Mouse (Mus musculus) liver, adult 2 months (tissue): ENCODE results near the gene Scn4a. TPM values are rescaled to one million over a fixed set of nuclear protein-coding genes. Genes with fewer than 3 reads are reported as not detected.

Experiments
- DNase-seq: peaks from one replicate; pipeline ENCODE4 v3.0.0-alpha.2; 2011; ENCODE audit warnings: low read depth, low spot score; ENCODE audit errors: extremely low read depth
- H3K27ac ChIP-seq: fragments of 200-500 bp; replicated peaks from 2 replicates; pipeline ENCODE4 v1.5.1; 2012; ENCODE audit warnings: low read depth, mild to moderate bottlenecking, control low read depth, inconsistent platforms, low read length; ENCODE audit not compliant: insufficient read depth
- H3K27me3 ChIP-seq: fragments of 200-500 bp; 2 replicates; pipeline ENCODE4 v1.6.1; 2012; ENCODE audit warnings: mild to moderate bottlenecking, moderate library complexity, low read length, inconsistent platforms; ENCODE audit not compliant: control insufficient read depth, insufficient read depth
- H3K36me3 ChIP-seq: fragments of 200-500 bp; 2 replicates; pipeline ENCODE4 v1.6.1; 2012; ENCODE audit warnings: low read length, inconsistent platforms; ENCODE audit not compliant: control insufficient read depth, insufficient read depth
- H3K4me1 ChIP-seq: fragments of 200-500 bp; 2 replicates; pipeline ENCODE4 v1.6.1; 2011; ENCODE audit warnings: low read length; ENCODE audit not compliant: control insufficient read depth, insufficient read depth
- H3K4me3 ChIP-seq: fragments of 200-500 bp; 2 replicates; pipeline ENCODE4 v1.5.1; 2011; ENCODE audit warnings: low read depth, mild to moderate bottlenecking, control low read depth, low read length, moderate library complexity; ENCODE audit not compliant: insufficient read depth
- H3K79me2 ChIP-seq: fragments of 200-500 bp; 2 replicates; pipeline ENCODE4 v1.6.1; 2012; ENCODE audit warnings: inconsistent platforms, mild to moderate bottlenecking, low read length, moderate library complexity; ENCODE audit not compliant: control insufficient read depth, insufficient read depth
- H3K9ac ChIP-seq: fragments of 200-500 bp; 2 replicates; pipeline ENCODE4 v1.6.1; 2012; ENCODE audit warnings: low read depth, mild to moderate bottlenecking, control low read depth, inconsistent platforms, low read length
- CTCF ChIP-seq: fragments of 200-500 bp; IDR thresholded peaks from 2 replicates; pipeline ENCODE4 v1.5.1; 2011; ENCODE audit warnings: low read depth, low read length, control low read depth
- POLR2A ChIP-seq: fragments of 200-500 bp; IDR thresholded peaks from 2 replicates; pipeline ENCODE4 v1.6.1; 2011; ENCODE audit warnings: low read length, control low read depth; ENCODE audit not compliant: insufficient read depth; ENCODE audit errors: extremely low read depth
- WGBS: fragments of 180-500 bp; shearing (Covaris S2); methylation state at CpG from one replicate; pipeline ENCODE4 v1.1.7; 2018; 5-methylcytosine and 5-hydroxymethylcytosine counted together
- polyA plus RNA-seq: library from polyadenylated mRNA; depleted of rRNA; stranded (reverse); fragments of >200 nt; gene quantifications from 2 replicates; pipeline ENCODE4 v1.2.3, GENCODE M21; 2012
- total RNA-seq: library from RNA; depleted of rRNA; stranded (reverse); fragments of >200 nt; gene quantifications from 2 replicates; pipeline ENCODE4 v1.2.3, GENCODE M21; 2014

Gene Scn4a
- total and polyA plus RNA-seq, 2 experiments, result 0.02 to 0.09 TPM

DNA sequence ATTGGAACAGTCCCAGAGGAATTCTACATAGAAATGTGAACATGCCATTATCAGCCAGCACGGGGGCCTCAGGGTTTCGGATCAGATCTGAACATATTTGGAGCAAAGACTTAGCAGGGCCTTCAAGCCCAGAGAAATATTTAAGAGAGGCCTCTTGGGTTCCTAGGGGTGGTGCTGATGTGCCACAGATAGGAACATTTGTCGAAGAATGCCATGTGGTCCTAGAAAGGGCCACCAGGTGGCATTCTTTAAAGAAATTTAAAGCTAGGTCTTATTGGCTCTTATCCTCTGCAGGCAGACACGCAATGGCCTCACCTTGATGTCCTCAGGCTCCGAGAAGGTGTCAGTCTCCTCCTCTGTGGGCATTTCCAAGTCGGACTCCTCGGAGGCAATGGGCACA, 23.4 kb downstream of the Scn4a start:
- peak; percentile 14 for DNase-seq
- no peak for TF ChIP-seq CTCF
- no peak for TF ChIP-seq POLR2A
- 60% methylated on average over 7 of the region's 7 CpGs for WGBS
- Histone ChIP-seq H3K4me1 (no peaks in the 10 kb centered on the region), H3K79me2 (no peaks in the 10 kb centered on the region), H3K36me3 (no peaks in the 10 kb centered on the region), H3K27me3 (no peaks in the 10 kb centered on the region), H3K27ac (no peak overlapping the region), H3K9ac (no peak overlapping the region), H3K4me3 (no peak overlapping the region)

DNA sequence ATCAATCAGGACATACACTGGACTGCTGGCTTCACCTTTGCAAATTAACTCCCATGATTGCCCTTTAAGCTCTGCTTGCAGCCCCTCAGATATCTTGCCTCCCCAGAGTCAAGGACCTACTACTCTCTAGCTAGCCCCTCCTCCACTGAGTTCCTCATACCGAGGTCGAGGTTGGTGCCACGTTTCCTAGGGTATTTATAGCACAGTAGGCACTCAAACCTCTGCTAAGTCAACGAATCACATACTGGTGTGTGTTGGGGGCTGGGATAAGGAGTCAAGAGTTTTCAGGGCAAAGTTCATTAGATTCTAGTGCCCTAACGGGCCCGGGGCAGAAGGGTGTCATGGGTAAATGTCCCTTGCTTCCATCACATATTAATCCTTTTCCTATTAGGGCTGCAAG, 24.0 kb downstream of the Scn4a start:
- H3K27ac ChIP-seq, result no peak overlapping the region
- H3K27me3 ChIP-seq, result no peaks in the 10 kb centered on the region
- H3K9ac ChIP-seq, result no peak overlapping the region
- no peaks in the 10 kb centered on the region for H3K4me1 ChIP-seq
- no peak for DNase-seq
- 14% methylated on average over 6 of the region's 6 CpGs for WGBS
- TF ChIP-seq CTCF (no peak), POLR2A (no peak)
- H3K4me3 ChIP-seq, result no peak overlapping the region
- H3K36me3 ChIP-seq, result no peaks in the 10 kb centered on the region
- no peaks in the 10 kb centered on the region for H3K79me2 ChIP-seq

GRCm38 (mm10) chr11:106328521-106328920, 24.6 kb downstream of the Scn4a start:
- no peaks in the 10 kb centered on the region for H3K27me3 ChIP-seq
- H3K4me3 ChIP-seq, result no peak overlapping the region
- no peaks in the 10 kb centered on the region for H3K4me1 ChIP-seq
- no peak overlapping the region for H3K27ac ChIP-seq
- no peaks in the 10 kb centered on the region for H3K36me3 ChIP-seq
- no peak for DNase-seq
- no peaks in the 10 kb centered on the region for H3K79me2 ChIP-seq
- H3K9ac ChIP-seq, result no peak overlapping the region
- TF ChIP-seq CTCF (no peak), POLR2A (no peak)
- WGBS, result 69% methylated on average over 5 of the region's 5 CpGs

GRCm38 (mm10) chr11:106326475-106326874, 26.6 kb downstream of the Scn4a start:
- 85% methylated on average over 8 of the region's 8 CpGs for WGBS
- no peak for TF ChIP-seq POLR2A
- TF ChIP-seq CTCF, result no peak
- Histone ChIP-seq H3K4me3 (no peak overlapping the region), H3K36me3 (no peaks in the 10 kb centered on the region), H3K27me3 (no peaks in the 10 kb centered on the region), H3K9ac (no peak overlapping the region), H3K4me1 (no peaks in the 10 kb centered on the region), H3K79me2 (no peaks in the 10 kb centered on the region), H3K27ac (no peak overlapping the region)
- no peak for DNase-seq

DNA sequence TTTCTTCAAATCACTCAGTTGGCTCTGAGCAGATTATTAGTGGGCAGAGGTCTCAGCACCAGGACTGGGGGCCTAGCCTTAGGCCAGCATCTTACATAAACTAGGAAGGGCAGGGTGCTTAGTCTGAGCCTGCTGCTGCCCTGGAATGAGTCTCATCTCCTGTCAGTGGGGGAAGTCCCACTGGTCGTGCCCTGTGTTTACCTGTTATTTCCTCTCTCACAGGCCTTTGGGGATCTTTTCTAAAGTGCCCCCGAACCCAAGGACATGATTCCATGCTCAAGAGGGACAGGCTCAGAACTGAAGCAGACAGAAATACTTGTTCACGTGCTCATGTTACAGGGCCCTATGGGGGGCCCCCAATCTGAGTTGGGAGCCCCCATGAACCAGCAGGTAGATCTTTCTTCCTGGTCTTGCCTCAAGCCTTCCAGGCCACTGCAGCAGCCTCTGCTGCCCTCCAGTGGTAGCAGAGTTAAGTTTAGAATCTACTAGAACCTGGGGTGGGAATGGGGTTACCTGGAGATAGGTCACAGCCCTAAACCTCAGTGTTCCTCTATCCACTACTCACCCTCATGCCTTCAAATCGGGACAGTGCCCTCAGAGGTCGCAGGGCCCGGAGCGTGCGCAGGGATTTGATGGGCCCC, 27.4 kb downstream of the Scn4a start:
- Histone ChIP-seq H3K4me1 (no peaks in the 10 kb centered on the region), H3K79me2 (no peaks in the 10 kb centered on the region), H3K9ac (no peak overlapping the region), H3K4me3 (no peak overlapping the region), H3K27ac (no peak overlapping the region), H3K36me3 (no peaks in the 10 kb centered on the region), H3K27me3 (no peaks in the 10 kb centered on the region)
- DNase-seq, result peak; percentile 14
- WGBS, result 72% methylated on average over 8 of the region's 8 CpGs
- TF ChIP-seq POLR2A, result no peak
- peak; percentile 82 for TF ChIP-seq CTCF

- DNase-seq, result no peak
- Histone ChIP-seq H3K4me3 (no peak overlapping the region), H3K27me3 (no peaks in the 10 kb centered on the region), H3K27ac (no peak overlapping the region), H3K9ac (no peak overlapping the region), H3K36me3 (no peaks in the 10 kb centered on the region), H3K4me1 (no peaks in the 10 kb centered on the region), H3K79me2 (no peaks in the 10 kb centered on the region)
- TF ChIP-seq CTCF (no peak), POLR2A (no peak)
- 50% methylated on average over 5 of the region's 5 CpGs for WGBS
Measured at GRCm38 (mm10) chr11:106324858-106325257, 28.2 kb downstream of the Scn4a start.
